Mouse (Mus musculus) ES-CJ7 (cell line): ENCODE data around the gene Cux1.

Experiments
- DNase-seq: peaks from one replicate; pipeline ENCODE4 v3.0.0; 2011; ENCODE audit warnings: low read depth, low spot score

Gene Cux1

GRCm38 (mm10) chr5:136210549-136210948 lies 356.7 kb downstream of the Cux1 start:
- DNase-seq, result no peak

- DNase-seq, result peak; percentile 81
Measured at GRCm38 (mm10) chr5:136201832-136202231, 365.5 kb downstream of the Cux1 start.

- DNase-seq, result peak; percentile 42
Measured at GRCm38 (mm10) chr5:136199526-136199925, 367.8 kb downstream of the Cux1 start.

GRCm38 (mm10) chr5:136198474-136199391 lies 368.6 kb downstream of the Cux1 start, which contains the start of gene Prkrip1:
Gene Prkrip1 (minus strand): TSS chr5:136198963.
- peak; percentile 97 for DNase-seq
